Mouse (Mus musculus): ENCODE results near the gene 4930539E08Rik. TPM values are rescaled to one million over a fixed set of nuclear protein-coding genes. Genes with fewer than 3 reads are reported as not detected.

The 4930539E08Rik gene
- polyA plus RNA-seq, 1 experiment from 2014 or later = 0.09 TPM

GRCm38 (mm10) chr17:28846974-28847617 is 68.0 kb downstream of the 4930539E08Rik start:
- no peak overlapping the region for H3K27ac ChIP-seq (ENCODE audit: low read depth)
- peak; percentile 44; the same call in 1 of the 2 replicates for ATAC-seq
- H3K36me3 ChIP-seq (replicated peaks; ENCODE audit: insufficient read depth, low read length) = no peaks in the 10 kb centered on the region
- WGBS (ENCODE audit: insufficient replicate concordance) = 41% methylated on average over 11 of the region's 11 CpGs
- H3K9me3 ChIP-seq (ENCODE audit: low read length) = peaks cover 1% of the 10 kb centered on the region; the same call in 1 of the 2 replicates
- TF ChIP-seq CTCF (IDR thresholded peaks at IDR 0.05; ENCODE audit: low read depth) (no peak), EP300 (IDR thresholded peaks at IDR 0.05; ENCODE audit: low read depth) (no peak)
- H3K4me3 ChIP-seq (ENCODE audit: low read depth, low read length) = no peak overlapping the region
- peaks cover 8% of the 10 kb centered on the region for H3K4me1 ChIP-seq (ENCODE audit: insufficient read depth)
- no peak overlapping the region; the same call in 1 of the 2 replicates for H3K9ac ChIP-seq (replicated peaks)
- H3K4me2 ChIP-seq (ENCODE audit: low read depth, low read length) = no peak overlapping the region
- no peaks in the 10 kb centered on the region for H3K27me3 ChIP-seq (ENCODE audit: insufficient read depth, low read length)
- no peak for DNase-seq

Other genes with a start within 250 kb of the 4930539E08Rik start
- 0.32 and 0.51 TPM in 2 replicates for gene Slc26a8, start 225.1 kb downstream of the 4930539E08Rik start, polyA plus RNA-seq (2015; fragmentation: Nextera tagmentation; extraction: Ambion mirVana)
- gene Mapk14, start 224.0 kb downstream of the 4930539E08Rik start, polyA plus RNA-seq (2015; fragmentation: Nextera tagmentation; extraction: Ambion mirVana) = 23.6 and 24.5 TPM in 2 replicates
- gene AC170998.1, start 189.2 kb downstream of the 4930539E08Rik start, polyA plus RNA-seq (2015; fragmentation: Nextera tagmentation; extraction: Ambion mirVana) = 0.80 and 1.1 TPM in 2 replicates
- 25.2 and 27.6 TPM in 2 replicates for gene Mapk13, start 146.0 kb downstream of the 4930539E08Rik start, polyA plus RNA-seq (2015; fragmentation: Nextera tagmentation; extraction: Ambion mirVana)
- gene Brpf3, start 114.2 kb downstream of the 4930539E08Rik start, polyA plus RNA-seq (2015; fragmentation: Nextera tagmentation; extraction: Ambion mirVana) = 33.9 and 35.6 TPM in 2 replicates
- 0.09 and 0.16 TPM in 2 replicates for gene Pnpla1, start 56.9 kb downstream of the 4930539E08Rik start, polyA plus RNA-seq (2015; fragmentation: Nextera tagmentation; extraction: Ambion mirVana)
- gene Pxt1, start 28.5 kb upstream of the 4930539E08Rik start, polyA plus RNA-seq (2015; fragmentation: Nextera tagmentation; extraction: Ambion mirVana) = 0.14 and 0.29 TPM in 2 replicates
- 38.6 and 39.5 TPM in 2 replicates for gene Kctd20, start 36.6 kb upstream of the 4930539E08Rik start, polyA plus RNA-seq (2015; fragmentation: Nextera tagmentation; extraction: Ambion mirVana)
- gene Stk38, start 92.7 kb upstream of the 4930539E08Rik start, polyA plus RNA-seq (2015; fragmentation: Nextera tagmentation; extraction: Ambion mirVana) = 32.6 and 34.5 TPM in 2 replicates
- 163 and 166 TPM in 2 replicates for gene Srsf3, start 117.3 kb upstream of the 4930539E08Rik start, polyA plus RNA-seq (2015; fragmentation: Nextera tagmentation; extraction: Ambion mirVana)
- gene Cdkn1a, start 175.7 kb upstream of the 4930539E08Rik start, polyA plus RNA-seq (2015; fragmentation: Nextera tagmentation; extraction: Ambion mirVana) = 42.4 and 58.1 TPM in 2 replicates
- gene Rab44, start 198.8 kb upstream of the 4930539E08Rik start, polyA plus RNA-seq (2015; fragmentation: Nextera tagmentation; extraction: Ambion mirVana) = 5.4 and 6.3 TPM in 2 replicates

Data from liver, postnatal 0 days (tissue).